Mouse (Mus musculus) liver, postnatal 0 days (tissue): ENCODE results near the gene Nxpe3.
"Not testable (repeated sequence)": the region's sequence is repeated elsewhere in the genome, so short reads cannot be mapped to it uniquely, and the experiment has no call there.

Experiments used
- CTCF ChIP-seq: sonication (generic); IDR thresholded peaks from 2 replicates; pipeline ENCODE4 v1.5.1; 2016; ENCODE audit warnings: antibody characterized with exemption, low read depth
- EP300 ChIP-seq: IDR thresholded peaks from 2 replicates; pipeline ENCODE4 v1.6.1; 2016; ENCODE audit warnings: antibody characterized with exemption, low read depth, mild to moderate bottlenecking

GRCm38 (mm10) chr16:55859421-55859820 lies 35.7 kb downstream of the Nxpe3 start:
- TF ChIP-seq CTCF, EP300: not testable (repeated sequence)
